Mouse (Mus musculus): ENCODE measurements around the gene Olfr538. TPM values are rescaled to one million over a fixed set of nuclear protein-coding genes. Genes with fewer than 3 reads are reported as not detected.

Olfr538 gene
- not detected for total RNA-seq (2023)

DNA sequence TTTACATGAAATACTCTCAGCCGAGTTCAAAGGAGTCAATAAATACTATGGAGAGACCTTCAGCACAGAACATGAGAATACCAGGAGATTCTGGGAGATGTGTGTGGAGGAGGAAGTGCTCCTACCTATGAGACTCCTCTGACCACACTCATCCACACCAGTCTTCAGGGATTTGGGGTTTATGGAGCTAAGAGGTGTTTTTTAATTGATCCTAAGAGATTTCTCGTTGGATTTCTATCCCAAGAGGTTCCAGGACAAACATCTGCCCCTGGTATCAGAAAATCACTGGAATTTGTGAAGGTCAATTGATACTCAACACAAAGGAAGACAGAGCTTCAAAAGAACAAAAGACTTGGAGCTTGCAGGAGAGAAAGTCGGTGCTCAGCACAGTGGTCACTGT, at the start of gene Olfr538:
Gene Olfr538, plus strand, starts transcription at position 301 of the 400 bp plus-strand sequence.

DNA sequence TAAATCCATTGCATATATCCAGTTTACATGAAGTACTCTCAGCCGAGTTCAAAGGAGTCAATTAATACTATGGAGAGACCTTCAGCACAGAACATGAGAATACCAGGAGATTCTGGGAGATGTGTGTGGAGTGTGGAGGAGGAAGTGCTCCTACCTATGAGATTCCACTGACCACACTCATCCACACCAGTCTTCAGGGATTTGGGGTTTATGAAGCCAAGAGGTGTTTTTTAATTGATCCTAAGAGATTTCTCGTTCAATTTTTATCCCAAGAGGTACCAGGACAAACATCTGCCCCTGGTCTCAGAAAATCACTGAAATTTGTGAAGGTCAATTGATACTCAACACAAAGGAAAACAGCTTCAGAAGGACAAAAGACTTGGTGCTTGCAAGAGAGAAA, 33.3 kb downstream of the Olfr538 start, which contains the start of gene Olfr46:
Gene Olfr46, plus strand, starts transcription at position 301 of the 400 bp plus-strand sequence.

Other genes starting within 250 kb of the Olfr538 start
- gene Olfr525, start 247.0 kb upstream of the Olfr538 start, total RNA-seq (2023) = not detected
- gene Olfr527, start 233.9 kb upstream of the Olfr538 start, total RNA-seq (2023) = not detected
- not detected for gene Olfr60, start 206.2 kb upstream of the Olfr538 start, total RNA-seq (2023)
- gene Olfr530, start 191.6 kb upstream of the Olfr538 start, total RNA-seq (2023) = not detected
- gene Olfr531, start 165.0 kb upstream of the Olfr538 start, total RNA-seq (2023) = not detected
- gene Olfr532, start 146.2 kb upstream of the Olfr538 start, total RNA-seq (2023) = not detected
- not detected for gene Olfr533, start 104.5 kb upstream of the Olfr538 start, total RNA-seq (2023)
- gene Olfr535, start 83.7 kb upstream of the Olfr538 start, total RNA-seq (2023) = not detected
- gene Olfr536, start 60.5 kb upstream of the Olfr538 start, total RNA-seq (2023) = not detected
- not detected for gene Olfr46, start 33.4 kb downstream of the Olfr538 start, total RNA-seq (2023)
- not detected for gene Olfr61, start 61.1 kb downstream of the Olfr538 start, total RNA-seq (2023)
- gene Olfr53, start 78.6 kb downstream of the Olfr538 start, total RNA-seq (2023) = not detected
- gene Olfr539, start 92.0 kb downstream of the Olfr538 start, total RNA-seq (2023) = not detected
- not detected for gene Olfr45, start 114.1 kb downstream of the Olfr538 start, total RNA-seq (2023)
- not detected for gene Olfr541, start 129.4 kb downstream of the Olfr538 start, total RNA-seq (2023)
- gene Cyp2e1, start 195.9 kb downstream of the Olfr538 start, total RNA-seq (2023) = not detected
- not detected for gene Syce1, start 220.0 kb downstream of the Olfr538 start, total RNA-seq (2023)